Mouse (Mus musculus) layer of hippocampus, adult 2 months (tissue): ENCODE results near the gene Cyp3a44. TPM values are rescaled to one million over a fixed set of nuclear protein-coding genes. Genes with fewer than 3 reads are reported as not detected.
"Not testable (repeated sequence)": the region's sequence is repeated elsewhere in the genome, so short reads cannot be mapped to it uniquely, and the experiment has no call there.

ENCODE experiments used
- DNase-seq, 2 experiments: peaks; one replicate each; pipeline ENCODE4 v3.0.0; 2022; ENCODE audit warnings: low spot score in 2 of 2
- H3K27ac ChIP-seq: fragments of 200-600 bp; 2 replicates; pipeline ENCODE4 v1.8.1; 2022
- H3K4me3 ChIP-seq: fragments of 200-600 bp; 2 replicates; pipeline ENCODE4 v1.8.1; 2022; ENCODE audit warnings: mild to moderate bottlenecking
- long read RNA-seq, 2 experiments: library from polyadenylated mRNA; stranded (forward); transcript quantifications; one replicate each; pipeline ENCODE4 v2.0.0; 2021; ENCODE audit warnings: borderline mapping rate in 2 of 2
- total RNA-seq, 2 experiments: library from RNA; stranded (reverse); gene quantifications; 2 replicates each; pipeline ENCODE4 v1.2.3; 2021

The Cyp3a44 gene
- not detected for total RNA-seq
- long read RNA-seq, experiment 1, result 0 reads
- long read RNA-seq, experiment 2, result 0 reads

DNA sequence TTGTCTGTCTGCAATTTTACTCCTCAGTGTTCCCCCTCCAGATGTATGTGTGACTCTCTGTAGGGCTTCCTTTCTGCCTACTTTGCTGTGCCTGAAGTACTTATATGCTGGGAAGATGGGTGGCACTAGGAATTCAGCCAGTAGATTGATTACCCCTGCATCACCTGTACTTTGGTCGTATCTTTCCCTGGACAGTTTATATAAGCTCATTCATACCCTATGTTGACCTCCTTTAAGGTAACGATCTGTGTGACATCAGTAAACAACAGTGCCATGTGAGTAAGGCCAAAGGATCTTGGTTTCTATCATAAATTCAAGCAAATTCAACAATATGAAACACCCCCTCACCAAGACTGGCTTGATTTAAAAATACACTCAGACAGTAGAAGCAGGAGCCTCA, at the start of gene Cyp3a44:
Cyp3a44 (minus strand) TSS at position 79 of the 400 bp plus-strand sequence.
- not testable (repeated sequence) for H3K27ac ChIP-seq, DNase-seq, H3K4me3 ChIP-seq

DNA sequence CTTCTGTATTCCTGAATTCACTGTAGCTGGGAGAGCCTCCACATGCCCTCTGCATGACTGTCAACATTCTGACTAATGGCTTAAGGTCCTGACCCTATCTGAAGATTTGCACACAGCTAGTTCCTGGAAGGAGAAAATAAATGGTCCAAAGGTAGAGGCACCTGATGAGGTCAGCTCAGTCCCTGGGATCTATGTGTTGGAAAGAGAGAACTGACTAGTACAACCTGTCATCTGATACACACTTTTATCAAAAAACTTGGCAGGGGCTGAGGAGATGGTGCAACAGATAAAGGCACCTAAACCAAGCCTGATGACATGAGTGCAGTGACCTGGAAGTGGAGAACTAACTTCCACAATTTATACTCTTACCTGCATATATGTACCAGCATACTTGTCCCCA, 5.4 kb downstream of the Cyp3a44 start:
- not testable (repeated sequence) for H3K4me3 ChIP-seq, DNase-seq, H3K27ac ChIP-seq

DNA sequence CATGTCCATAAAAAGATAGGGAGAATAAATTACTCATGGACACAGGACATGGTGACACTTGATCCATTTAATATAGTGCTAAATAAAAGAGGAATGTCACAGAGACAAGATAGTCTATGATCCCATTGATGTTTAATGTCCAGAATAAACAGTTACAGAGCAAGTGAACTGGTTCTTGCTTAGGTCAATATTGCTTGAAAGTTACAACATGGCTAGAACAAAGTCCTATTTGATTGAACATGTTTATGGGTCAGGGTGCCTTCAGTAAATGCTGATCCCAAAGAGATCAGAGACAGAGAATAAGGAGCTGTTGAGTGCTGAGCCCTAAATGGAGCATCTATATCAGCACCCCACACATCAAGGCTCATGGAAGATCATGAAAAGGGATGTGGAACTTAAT, 12.4 kb downstream of the Cyp3a44 start:
- not testable (repeated sequence) for H3K27ac ChIP-seq, H3K4me3 ChIP-seq, DNase-seq

DNA sequence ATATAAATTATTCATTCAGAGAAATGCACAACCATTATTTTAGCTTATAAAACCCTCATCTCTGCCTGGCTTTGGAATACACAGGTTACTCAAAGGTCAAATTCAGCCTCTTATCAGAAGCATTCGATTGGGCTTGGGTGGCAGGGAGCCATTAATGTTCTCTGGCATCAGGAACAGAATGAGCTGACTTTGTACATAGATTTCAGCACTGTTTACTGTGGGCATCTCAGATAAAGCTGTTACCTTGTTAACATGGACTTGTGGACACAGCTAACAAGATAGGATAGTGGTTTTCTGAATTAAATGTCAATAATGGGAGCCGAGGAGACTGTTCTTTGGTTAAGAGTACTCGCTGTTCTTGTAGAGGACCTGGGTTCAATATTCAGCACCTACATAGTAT, 68.2 kb downstream of the Cyp3a44 start:
- DNase-seq, H3K27ac ChIP-seq, H3K4me3 ChIP-seq: not testable (repeated sequence)

Other genes starting within 250 kb of the Cyp3a44 start
- not detected for gene Cyp3a41b, start 221.1 kb downstream of the Cyp3a44 start, total RNA-seq
- not detected for gene Cyp3a41a, start 85.7 kb downstream of the Cyp3a44 start, total RNA-seq
- gene Cyp3a11, start 74.1 kb upstream of the Cyp3a44 start, total RNA-seq, result not detected
- not detected for gene Cyp3a25, start 203.7 kb upstream of the Cyp3a44 start, total RNA-seq